Mouse (Mus musculus): Measurements from ENCODE around the gene Arl6ip4.

GRCm38 (mm10) chr5:124077241-124077640 lies 38.6 kb upstream of the Arl6ip4 start:
- TF ChIP-seq NANOG (IDR thresholded peaks at IDR 0.05; ENCODE audit: borderline replicate concordance, low read length) (no peak), CTCF (conservative IDR thresholded peaks at IDR 0.05; ENCODE audit: low read length) (no peak), POU5F1 (IDR thresholded peaks at IDR 0.05; ENCODE audit: borderline replicate concordance, low read length) (no peak)
